Mouse (Mus musculus) liver, postnatal 0 days (tissue): ENCODE measurements around the gene Fam240a. TPM values are rescaled to one million over a fixed set of nuclear protein-coding genes. Genes with fewer than 3 reads are reported as not detected.
A peak's percentile ranks its signal among the peaks of the same experiment; 100 is the strongest.

Experiments
- ATAC-seq: fragments of 200-750 bp; cut with Nextera tagmentation; 2 replicates; pipeline ENCODE4 v1.8.0; 2017; ENCODE audit warnings: mild to moderate bottlenecking, moderate library complexity
- DNase-seq: peaks from one replicate; pipeline ENCODE4 v3.0.0-alpha.2; 2016
- H3K27ac ChIP-seq: fragments of 300-500 bp; sonication (generic); 2 replicates; pipeline ENCODE4 v1.5.1; 2014; ENCODE audit warnings: antibody characterized with exemption, moderate library complexity, mild to moderate bottlenecking, low read depth
- H3K27me3 ChIP-seq: fragments of 300-500 bp; sonication (generic); 2 replicates; pipeline ENCODE4 v1.6.1; 2014; ENCODE audit warnings: low read length, control low read depth, mixed read lengths; ENCODE audit not compliant: insufficient read depth
- H3K36me3 ChIP-seq: fragments of 300-500 bp; sonication (generic); replicated peaks from 2 replicates; pipeline ENCODE4 v1.6.1; 2014; ENCODE audit warnings: mild to moderate bottlenecking, control low read depth, low read length, moderate library complexity, mixed read lengths; ENCODE audit not compliant: insufficient read depth
- H3K4me1 ChIP-seq: fragments of 300-500 bp; sonication (generic); 2 replicates; pipeline ENCODE4 v1.6.1; 2014; ENCODE audit warnings: antibody characterized with exemption, mild to moderate bottlenecking, control low read depth; ENCODE audit not compliant: insufficient read depth
- H3K4me2 ChIP-seq: fragments of 300-500 bp; sonication (generic); 2 replicates; pipeline ENCODE4 v1.6.1; 2014; ENCODE audit warnings: low read depth, mild to moderate bottlenecking, low read length, moderate library complexity, mixed read lengths
- H3K4me3 ChIP-seq: fragments of 300-500 bp; sonication (generic); 2 replicates; pipeline ENCODE4 v1.5.1; 2014; ENCODE audit warnings: low read depth, low read length
- H3K9ac ChIP-seq: fragments of 300-500 bp; sonication (generic); replicated peaks from 2 replicates; pipeline ENCODE4 v1.6.1; 2014; ENCODE audit warnings: mild to moderate bottlenecking, moderate library complexity
- H3K9me3 ChIP-seq: fragments of 300-500 bp; sonication (generic); 2 replicates; pipeline ENCODE4 v1.6.1; 2016; ENCODE audit warnings: mild to moderate bottlenecking, control low read depth, low read length, mixed read lengths
- CTCF ChIP-seq: sonication (generic); IDR thresholded peaks from 2 replicates; pipeline ENCODE4 v1.5.1; 2016; ENCODE audit warnings: antibody characterized with exemption, low read depth
- EP300 ChIP-seq: IDR thresholded peaks from 2 replicates; pipeline ENCODE4 v1.6.1; 2016; ENCODE audit warnings: antibody characterized with exemption, low read depth, mild to moderate bottlenecking
- WGBS: fragments of 180-500 bp; shearing (Covaris S2); extraction: QIAGEN DNeasy Blood & Tissue Kit; methylation state at CpG from one replicate; pipeline ENCODE4 v1.1.7; 2014; ENCODE audit not compliant: insufficient replicate concordance; 5-methylcytosine and 5-hydroxymethylcytosine counted together
- polyA plus RNA-seq: library from polyadenylated mRNA; unstranded; fragments of >200 nt; fragmentation: Nextera tagmentation; extraction: Ambion mirVana; gene quantifications from 2 replicates; pipeline ENCODE4 v1.2.1, GENCODE M21; 2015

Fam240a gene
- polyA plus RNA-seq, 1 experiment from 2014 or later, result not detected

DNA sequence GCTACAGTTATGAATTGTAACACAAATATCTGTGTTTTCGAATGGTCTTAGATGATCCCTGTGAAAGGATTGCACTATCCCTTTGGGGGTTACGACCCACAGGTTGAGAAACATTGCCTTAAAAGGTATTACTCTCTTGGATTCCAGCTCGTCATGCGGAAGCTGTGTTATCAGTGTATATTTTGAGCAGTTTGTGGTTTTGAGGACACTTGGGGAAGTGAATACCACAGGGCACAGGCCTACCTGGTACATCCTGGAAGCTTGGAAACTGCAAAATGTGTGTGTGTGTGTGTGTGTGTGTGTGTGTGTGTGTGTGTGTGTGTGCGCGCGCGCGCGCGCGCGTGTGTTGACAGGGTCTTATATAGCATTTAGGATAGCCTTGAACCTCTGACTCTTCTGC, 35.2 kb upstream of the Fam240a start:
- Histone ChIP-seq H3K36me3 (no peaks in the 10 kb centered on the region), H3K27me3 (peaks cover 7% of the 10 kb centered on the region; the same call in 1 of the 2 replicates), H3K4me3 (no peak overlapping the region), H3K4me2 (no peak overlapping the region), H3K27ac (no peak overlapping the region), H3K9me3 (no peaks in the 10 kb centered on the region), H3K4me1 (no peaks in the 10 kb centered on the region; the same call in 1 of the 2 replicates), H3K9ac (no peak overlapping the region)
- TF ChIP-seq EP300 (no peak), CTCF (no peak)
- DNase-seq, result no peak
- ATAC-seq, result peak; percentile 26; the same call in 1 of the 2 replicates
- WGBS, result 72% methylated on average over 13 of the region's 13 CpGs

DNA sequence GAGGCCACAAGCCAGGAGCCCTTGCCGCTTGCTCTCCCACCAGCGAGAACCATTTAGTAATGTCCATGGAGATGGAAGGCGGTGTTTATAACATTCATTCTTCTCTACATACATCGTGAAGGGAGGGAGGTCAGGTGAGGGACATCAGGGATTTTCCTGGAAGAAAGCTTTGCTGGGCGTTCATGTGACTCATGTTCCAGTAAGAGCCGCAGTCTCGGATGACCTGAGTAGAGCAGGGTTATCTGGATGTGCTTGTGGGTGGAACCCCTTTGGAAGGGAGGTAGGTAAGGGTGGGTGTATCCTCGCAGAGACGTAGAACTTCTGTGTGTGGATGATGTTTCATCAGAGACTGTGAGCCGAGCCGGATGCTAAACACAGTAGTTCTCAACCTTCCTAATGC, 34.7 kb upstream of the Fam240a start, which contains the start of gene Lrrc2:
TSS of gene Lrrc2 (plus strand) at position 149 of the 400 bp plus-strand sequence.
- H3K4me2 ChIP-seq, result no peak within 1 kb of the TSS
- no peak for DNase-seq
- 62% methylated on average over 11 of the region's 11 CpGs for WGBS
- H3K36me3 ChIP-seq, result no peaks in the 10 kb centered on the region
- H3K4me3 ChIP-seq, result no peak within 1 kb of the TSS
- ATAC-seq, result no peak
- H3K9ac ChIP-seq, result no peak within 1 kb of the TSS
- H3K27ac ChIP-seq, result no peak within 1 kb of the TSS
- H3K27me3 ChIP-seq, result peaks cover 12% of the 10 kb centered on the region; the same call in 1 of the 2 replicates
- H3K4me1 ChIP-seq, result no peaks in the 10 kb centered on the region; the same call in 1 of the 2 replicates
- TF ChIP-seq EP300 (no peak), CTCF (no peak)
- H3K9me3 ChIP-seq, result no peaks in the 10 kb centered on the region

GRCm38 (mm10) chr9:110950109-110950508, 33.4 kb upstream of the Fam240a start:
- Histone ChIP-seq H3K9ac (no peak overlapping the region), H3K4me2 (no peak overlapping the region), H3K27me3 (peaks cover 18% of the 10 kb centered on the region), H3K4me3 (no peak overlapping the region), H3K27ac (no peak overlapping the region), H3K9me3 (no peaks in the 10 kb centered on the region), H3K4me1 (no peaks in the 10 kb centered on the region; the same call in 1 of the 2 replicates), H3K36me3 (no peaks in the 10 kb centered on the region)
- ATAC-seq (no peak), DNase-seq (no peak)
- TF ChIP-seq EP300 (no peak), CTCF (no peak)
- 86% methylated on average over 3 of the region's 3 CpGs for WGBS

- Histone ChIP-seq H3K4me1 (no peaks in the 10 kb centered on the region; the same call in 1 of the 2 replicates), H3K36me3 (no peaks in the 10 kb centered on the region), H3K27me3 (peaks cover 23% of the 10 kb centered on the region), H3K9me3 (no peaks in the 10 kb centered on the region), H3K27ac (no peak overlapping the region), H3K4me2 (no peak overlapping the region), H3K4me3 (no peak overlapping the region), H3K9ac (no peak overlapping the region)
- DNase-seq (no peak), ATAC-seq (no peak)
- TF ChIP-seq CTCF (no peak), EP300 (no peak)
- 50% methylated on average over 8 of the region's 8 CpGs for WGBS
Measured at GRCm38 (mm10) chr9:110948813-110949310, 32.2 kb upstream of the Fam240a start.

GRCm38 (mm10) chr9:110947900-110948299, 31.2 kb upstream of the Fam240a start:
- Histone ChIP-seq H3K27me3 (peaks cover 23% of the 10 kb centered on the region), H3K36me3 (no peaks in the 10 kb centered on the region), H3K4me2 (no peak overlapping the region), H3K9me3 (no peaks in the 10 kb centered on the region), H3K9ac (no peak overlapping the region), H3K27ac (no peak overlapping the region), H3K4me1 (no peaks in the 10 kb centered on the region), H3K4me3 (no peak overlapping the region)
- ATAC-seq (no peak), DNase-seq (no peak)
- TF ChIP-seq CTCF (no peak), EP300 (no peak)
- 68% methylated on average over 6 of the region's 6 CpGs for WGBS

GRCm38 (mm10) chr9:110947261-110947661, 30.6 kb upstream of the Fam240a start:
- WGBS, result 46% methylated on average over 6 of the region's 6 CpGs

More at GRCm38 (mm10) chr9:110947261-110947661, 30.6 kb upstream of the Fam240a start:
- no peaks in the 10 kb centered on the region for H3K36me3 ChIP-seq
- no peak overlapping the region for H3K4me2 ChIP-seq
- no peak overlapping the region for H3K9ac ChIP-seq
- no peaks in the 10 kb centered on the region for H3K9me3 ChIP-seq
- DNase-seq, result no peak
- no peaks in the 10 kb centered on the region for H3K4me1 ChIP-seq
- TF ChIP-seq EP300 (no peak), CTCF (no peak)
- no peak for ATAC-seq
- no peak overlapping the region for H3K4me3 ChIP-seq
- H3K27me3 ChIP-seq, result peaks cover 23% of the 10 kb centered on the region
- no peak overlapping the region for H3K27ac ChIP-seq
